Mouse (Mus musculus) brain, embryonic 14.5 days (tissue): ENCODE results near the gene Hist1h4h. TPM values are rescaled to one million over a fixed set of nuclear protein-coding genes. Genes with fewer than 3 reads are reported as not detected.
"Not testable (repeated sequence)": the region's sequence is repeated elsewhere in the genome, so short reads cannot be mapped to it uniquely, and the experiment has no call there.

Source experiments
- DNase-seq: peaks from one replicate; pipeline ENCODE4 v3.0.0-alpha.2; 2011; ENCODE audit warnings: low read depth
- CTCF ChIP-seq: fragments of 200-500 bp; IDR thresholded peaks from 2 replicates; pipeline ENCODE4 v1.5.1; 2012; ENCODE audit warnings: inconsistent platforms, mild to moderate bottlenecking, moderate library complexity, borderline replicate concordance; ENCODE audit not compliant: insufficient read depth, insufficient read length; ENCODE audit errors: extremely low read depth
- POLR2A ChIP-seq: fragments of 200-500 bp; IDR thresholded peaks from 2 replicates; pipeline ENCODE4 v1.6.1; 2012; ENCODE audit warnings: mild to moderate bottlenecking, inconsistent platforms, borderline replicate concordance; ENCODE audit not compliant: poor library complexity, insufficient read depth, insufficient read length, severe bottlenecking; ENCODE audit errors: extremely low read depth
- polyA plus RNA-seq: library from polyadenylated mRNA; depleted of rRNA; stranded (reverse); fragments of >200 nt; gene quantifications from 2 replicates; pipeline ENCODE4 v1.2.3, GENCODE M21; 2012

Hist1h4h gene
- polyA plus RNA-seq, 1 experiment, result 31.7 TPM

DNA sequence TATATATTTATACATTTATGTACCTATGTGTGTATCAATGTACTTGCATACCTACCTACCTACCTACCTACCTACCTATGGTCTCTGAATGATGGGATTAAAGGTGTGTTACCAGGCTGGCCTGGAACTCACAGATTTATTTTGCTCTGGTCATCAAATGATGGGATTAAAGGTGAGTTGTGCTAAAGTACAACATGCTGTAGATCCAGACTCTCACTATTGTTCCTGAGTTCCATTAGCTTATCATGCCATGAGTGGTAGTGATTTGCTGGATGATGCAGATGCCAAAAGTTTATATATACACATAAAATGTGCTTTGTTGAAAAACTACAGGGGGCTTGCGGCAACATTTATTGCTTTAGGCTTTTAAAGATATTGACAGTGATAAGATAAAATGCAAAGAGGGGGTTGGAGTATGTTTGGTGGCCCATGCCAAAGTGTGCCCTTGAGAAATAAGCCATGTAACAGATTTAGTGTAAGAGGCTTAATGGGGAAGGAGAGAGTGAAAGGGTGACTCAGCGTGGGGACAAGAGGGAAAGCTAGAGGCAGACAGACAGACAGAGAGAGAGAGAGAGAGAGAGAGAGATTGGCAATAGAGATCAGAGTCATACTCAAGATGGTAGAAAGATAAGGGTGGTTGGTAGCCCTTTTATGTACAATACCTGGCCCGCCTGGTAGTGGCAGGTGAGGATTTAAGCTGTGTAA, 6.3 kb downstream of the Hist1h4h start:
- no peak for TF ChIP-seq POLR2A
- TF ChIP-seq CTCF, result no peak
- no peak for DNase-seq

DNA sequence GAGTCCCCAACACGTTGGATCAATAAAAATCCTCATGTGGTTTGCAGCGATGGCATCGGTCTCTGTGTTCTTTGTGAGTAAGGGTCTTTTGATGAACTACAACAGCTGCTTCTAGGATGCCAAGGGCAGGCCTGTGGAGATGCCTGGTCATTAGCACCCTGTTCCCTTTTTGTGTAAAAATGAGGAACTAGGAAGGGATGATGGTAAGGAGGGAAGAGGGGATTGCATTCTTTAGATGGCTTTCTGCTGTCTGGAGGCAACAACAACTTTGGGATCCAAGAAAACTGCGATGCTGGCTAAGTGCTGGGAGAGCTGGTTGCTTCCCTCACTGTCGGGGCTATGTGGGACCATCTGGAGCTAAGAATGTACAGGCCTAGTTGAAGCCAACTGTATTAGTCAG, 7.4 kb downstream of the Hist1h4h start:
- DNase-seq, result no peak
- TF ChIP-seq CTCF, result no peak
- TF ChIP-seq POLR2A, result no peak

DNA sequence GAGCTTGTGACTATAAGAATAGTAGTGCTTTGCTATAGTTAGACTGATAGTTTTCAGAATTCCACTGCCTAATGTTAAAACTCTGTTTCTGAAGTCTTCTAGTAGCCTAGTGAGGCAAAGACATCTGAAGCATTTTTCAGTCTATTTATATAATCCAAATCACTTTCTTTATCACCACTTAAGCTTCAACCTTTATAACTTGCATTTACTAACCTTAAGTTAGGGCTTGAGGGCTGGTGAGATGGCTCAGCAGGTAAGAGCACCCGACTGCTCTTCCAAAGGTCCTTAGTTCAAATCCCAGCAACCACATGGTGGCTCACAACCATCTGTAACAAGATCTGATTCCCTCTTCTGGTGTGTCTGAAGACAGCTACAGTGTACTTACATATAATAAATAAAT, 9.0 kb downstream of the Hist1h4h start:
- DNase-seq, result not testable (repeated sequence)

DNA sequence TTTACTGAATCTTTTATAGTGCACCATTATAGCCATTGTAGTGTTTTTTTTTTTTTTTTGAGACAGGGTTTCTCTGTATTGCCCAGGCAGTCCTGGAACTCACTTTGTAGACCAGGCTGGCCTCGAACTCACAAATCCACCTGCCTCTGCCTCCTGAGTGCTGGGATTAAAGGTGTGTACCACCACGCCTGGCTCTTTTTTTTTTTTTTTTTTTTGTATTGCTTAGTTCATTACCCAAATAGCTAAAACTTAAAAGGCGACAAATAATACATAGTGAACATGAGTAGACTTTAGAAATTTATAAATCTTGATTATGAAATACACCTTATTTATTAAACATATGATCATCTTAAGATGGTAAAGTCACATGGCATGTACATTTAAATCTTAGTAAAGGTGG, 10.6 kb downstream of the Hist1h4h start:
- TF ChIP-seq CTCF (no peak), POLR2A (no peak)

DNA sequence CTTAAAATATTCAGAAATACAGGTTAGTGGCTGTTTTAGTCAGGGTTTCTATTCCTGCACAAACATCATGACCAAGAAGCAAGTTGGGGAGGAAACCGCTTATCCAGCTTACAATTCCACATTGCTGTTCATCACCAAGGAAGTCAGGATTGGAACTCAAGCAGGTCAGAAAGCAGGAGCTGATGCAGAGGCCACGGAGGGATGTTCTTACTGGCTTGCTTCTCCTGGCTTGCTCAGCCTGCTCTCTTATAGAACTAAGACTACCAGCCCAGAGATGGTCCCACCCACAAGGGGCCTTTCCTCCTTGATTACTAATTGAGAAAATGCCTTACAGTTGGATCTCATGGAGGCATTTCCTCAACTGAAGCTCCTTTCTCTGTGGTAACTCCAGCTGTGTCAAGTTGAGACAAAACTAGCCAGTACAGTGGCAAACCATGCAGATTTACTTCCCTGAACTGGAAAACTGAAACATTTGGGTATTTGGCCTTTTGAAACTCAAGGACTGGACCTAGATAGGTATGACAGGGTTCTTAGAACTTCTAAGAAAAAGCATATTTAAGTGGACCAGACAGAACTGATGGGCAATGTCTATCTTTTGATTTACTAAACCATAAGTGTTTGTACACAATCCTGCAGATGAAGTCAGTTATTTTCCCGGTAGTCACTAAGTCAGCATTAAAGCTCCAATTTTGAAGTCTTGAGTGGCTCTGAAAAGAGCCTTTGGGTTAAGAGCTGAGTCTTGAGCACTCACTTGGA, 11.6 kb downstream of the Hist1h4h start:
- DNase-seq, result peak; percentile 11

More for the DNA sequence above, 10.6 kb downstream of the Hist1h4h start:
- no peak for DNase-seq

DNA sequence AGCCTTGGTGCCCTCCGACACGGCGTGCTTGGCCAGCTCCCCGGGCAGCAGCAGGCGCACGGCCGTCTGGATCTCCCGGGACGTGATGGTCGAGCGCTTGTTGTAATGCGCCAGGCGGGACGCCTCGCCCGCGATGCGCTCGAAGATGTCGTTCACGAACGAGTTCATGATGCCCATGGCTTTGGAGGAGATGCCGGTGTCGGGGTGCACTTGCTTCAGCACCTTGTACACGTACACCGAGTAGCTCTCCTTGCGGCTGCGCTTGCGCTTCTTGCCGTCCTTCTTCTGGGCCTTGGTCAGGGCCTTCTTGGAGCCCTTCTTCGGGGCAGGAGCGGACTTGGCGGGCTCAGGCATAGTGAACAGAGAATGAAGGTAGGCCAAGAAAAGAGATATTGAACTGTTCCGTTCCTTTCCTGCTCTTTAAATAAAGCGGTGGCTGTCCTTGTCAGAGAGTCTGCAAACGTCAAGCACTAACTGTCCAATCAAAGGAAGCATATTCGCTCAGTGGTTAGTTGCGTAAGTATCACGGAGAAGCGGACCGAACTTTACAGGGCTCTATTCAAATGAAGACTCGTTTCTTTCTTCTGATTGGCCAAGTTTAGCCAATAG, 12.3 kb downstream of the Hist1h4h start, which contains the start of gene Hist1h2bh:
Hist1h2bh (minus strand) TSS at position 394 of the 609 bp plus-strand sequence.
- peak; percentile 98 for DNase-seq
- peak; percentile 37; the same call in 1 of the 2 replicates for TF ChIP-seq POLR2A

DNA sequence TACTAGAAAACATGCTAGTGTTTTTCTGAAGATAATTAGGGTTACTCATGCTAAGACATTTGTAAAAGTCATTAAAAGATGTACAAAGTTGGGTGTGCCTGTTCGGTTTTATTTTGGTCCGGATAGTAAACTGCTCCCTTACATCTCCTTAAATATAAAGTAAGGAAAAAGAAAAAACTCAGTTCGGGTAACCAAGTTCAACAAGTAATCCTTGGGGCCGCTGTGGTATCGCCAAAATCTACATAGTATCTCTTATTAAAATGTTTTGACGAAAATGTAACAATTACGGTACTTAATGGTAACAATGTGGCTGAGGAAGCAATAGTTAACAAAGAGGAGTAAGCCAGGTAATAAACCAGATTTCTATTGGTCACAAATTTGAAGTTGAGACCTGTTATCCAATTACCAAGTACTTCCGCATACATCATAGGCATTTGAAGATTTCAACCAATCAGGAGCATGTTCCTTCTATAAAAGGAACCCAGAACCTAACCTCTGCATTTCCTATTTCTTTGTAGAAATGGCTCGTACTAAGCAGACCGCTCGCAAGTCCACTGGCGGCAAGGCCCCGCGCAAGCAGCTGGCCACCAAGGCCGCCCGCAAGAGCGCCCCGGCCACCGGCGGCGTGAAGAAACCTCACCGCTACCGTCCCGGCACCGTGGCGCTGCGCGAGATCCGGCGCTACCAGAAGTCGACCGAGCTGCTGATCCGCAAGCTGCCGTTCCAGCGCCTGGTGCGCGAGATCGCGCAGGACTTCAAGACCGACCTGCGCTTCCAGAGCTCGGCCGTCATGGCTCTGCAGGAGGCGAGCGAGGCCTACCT, 13.3 kb downstream of the Hist1h4h start, which contains the start of gene Hist1h3f:
Hist1h3f (plus strand) TSS at position 88 of the 822 bp plus-strand sequence.
- TF ChIP-seq POLR2A (peak; percentile 77; the same call in 1 of the 2 replicates), CTCF (no peak)
- peak; percentile 98 for DNase-seq

DNA sequence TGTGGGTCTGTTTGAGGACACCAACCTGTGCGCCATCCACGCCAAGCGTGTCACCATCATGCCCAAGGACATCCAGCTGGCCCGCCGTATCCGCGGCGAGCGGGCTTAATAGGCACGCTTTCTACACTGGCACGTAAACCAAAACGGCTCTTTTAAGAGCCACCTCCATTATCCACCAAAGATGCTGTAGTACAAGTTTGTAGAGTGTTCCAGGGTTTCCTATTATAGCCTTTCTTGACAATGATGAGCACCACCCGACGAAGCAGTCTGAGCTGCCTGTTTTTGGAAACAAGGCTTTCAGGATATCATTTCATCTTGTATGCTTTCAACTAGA, 13.9 kb downstream of the Hist1h4h start:
- DNase-seq, result peak; percentile 27

DNA sequence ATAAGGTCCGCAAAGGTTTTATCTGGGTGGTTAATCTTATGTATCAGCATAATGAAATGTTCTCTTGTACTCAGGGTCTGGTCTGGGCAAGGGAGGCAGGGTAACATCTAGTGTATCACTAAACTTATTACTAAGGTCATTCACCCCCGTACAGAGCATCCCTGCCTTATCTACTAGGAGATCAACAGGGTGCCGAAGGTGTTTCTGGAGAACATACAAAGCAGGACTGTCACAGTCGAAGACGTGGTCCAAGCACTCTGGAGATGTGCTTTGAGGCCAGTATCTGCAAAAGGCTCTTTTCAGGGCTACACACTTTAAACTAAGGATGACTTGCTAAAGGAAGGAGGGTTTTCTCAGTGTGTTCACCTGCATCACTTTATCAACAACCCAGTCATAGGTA, 15.8 kb downstream of the Hist1h4h start:
- TF ChIP-seq CTCF (no peak), POLR2A (no peak)
- DNase-seq, result no peak

DNA sequence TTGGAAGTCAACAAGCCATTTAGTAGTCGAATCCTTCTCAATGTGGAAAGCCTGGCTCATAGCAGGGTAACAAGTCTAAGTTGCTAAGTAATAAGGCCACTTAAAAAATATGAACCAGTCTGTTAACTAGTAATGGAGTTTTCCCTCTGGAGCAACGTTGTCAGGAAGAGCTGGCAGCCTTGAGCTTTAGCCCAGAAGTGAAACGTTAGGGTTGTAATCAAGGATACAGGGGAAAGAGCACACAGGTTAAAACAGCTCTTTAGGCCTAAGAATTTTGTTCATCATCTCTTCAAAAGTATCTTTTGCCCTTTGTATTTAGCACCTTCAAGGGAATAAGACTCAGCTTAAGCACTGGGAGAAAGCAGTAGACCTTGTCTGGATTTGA, 19.9 kb downstream of the Hist1h4h start:
- TF ChIP-seq CTCF, result no peak
- TF ChIP-seq POLR2A, result no peak
- DNase-seq, result peak; percentile 56

DNA sequence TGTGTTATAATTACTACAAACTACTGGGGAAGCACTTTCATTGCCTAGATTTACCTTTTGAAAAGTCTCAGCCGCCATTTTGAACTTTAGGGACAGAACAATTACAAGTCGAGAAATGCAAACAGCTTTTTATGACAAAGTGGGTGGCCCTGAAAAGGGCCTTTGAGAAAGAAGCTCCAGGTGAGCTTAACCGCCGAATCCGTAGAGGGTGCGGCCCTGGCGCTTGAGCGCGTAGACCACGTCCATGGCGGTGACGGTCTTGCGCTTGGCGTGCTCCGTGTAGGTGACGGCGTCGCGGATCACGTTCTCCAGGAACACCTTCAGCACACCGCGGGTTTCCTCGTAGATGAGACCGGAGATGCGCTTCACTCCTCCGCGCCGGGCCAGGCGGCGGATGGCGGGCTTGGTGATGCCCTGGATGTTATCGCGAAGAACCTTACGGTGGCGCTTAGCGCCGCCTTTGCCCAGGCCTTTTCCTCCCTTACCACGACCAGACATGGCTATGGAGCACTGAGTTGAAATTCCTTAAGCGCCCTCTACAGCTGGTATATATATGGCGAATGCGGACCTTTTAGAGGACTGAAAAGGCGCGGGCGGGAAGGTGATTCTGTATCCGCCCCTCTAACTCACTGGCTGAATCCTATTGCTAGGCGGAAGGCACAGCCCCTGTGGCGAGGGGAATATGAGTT, 20.4 kb downstream of the Hist1h4h start, which contains the start of gene Hist1h4f:
Hist1h4f (minus strand) TSS at position 503 of the 689 bp plus-strand sequence.
- TF ChIP-seq POLR2A (peak; percentile 29; the same call in 1 of the 2 replicates), CTCF (peak; percentile 45; the same call in 1 of the 2 replicates)
- DNase-seq, result peak; percentile 98
